ENCODE assay signal across 11 mouse cellular contexts in the genomic region with DNA sequence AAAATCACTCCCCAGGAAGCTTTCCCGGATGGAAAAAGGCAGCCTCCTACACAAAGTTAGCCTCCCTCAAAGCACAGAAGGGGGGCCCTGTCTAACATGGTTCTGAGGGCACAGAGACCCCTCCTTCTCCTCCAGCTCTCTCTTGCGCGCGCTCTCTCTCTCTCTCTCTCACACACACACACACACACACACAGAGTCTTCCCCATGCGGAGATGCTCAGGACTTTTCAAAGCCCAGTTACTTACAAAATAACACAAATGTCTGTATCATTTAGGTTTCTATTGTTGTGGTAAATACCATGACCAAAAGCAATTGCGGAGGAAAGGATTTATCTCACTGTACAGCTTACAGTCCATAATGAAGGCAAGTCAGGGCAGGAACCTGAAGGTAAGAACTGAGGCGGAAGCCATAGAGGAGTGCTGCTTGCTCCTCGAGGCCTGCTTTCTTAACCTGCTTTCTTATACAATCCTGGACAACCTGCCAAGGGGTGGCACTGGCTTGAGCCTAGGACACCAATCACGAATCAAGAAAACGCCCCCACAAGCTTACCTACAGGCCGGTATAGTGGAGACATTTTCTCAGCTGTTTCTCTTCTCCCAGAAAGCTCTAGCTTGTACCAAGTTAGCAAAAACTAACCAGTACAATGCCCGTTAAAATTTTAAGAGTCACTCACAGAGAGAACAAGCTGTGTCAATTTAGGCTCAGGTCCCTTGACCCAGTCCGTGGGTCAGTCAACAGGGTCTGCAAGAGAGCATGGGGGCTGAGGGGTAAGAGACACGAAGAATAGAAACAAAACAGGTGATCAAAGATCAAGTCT. TPM values are rescaled to one million over a fixed set of nuclear protein-coding genes. Genes with fewer than 3 reads are reported as not detected.
A peak's percentile ranks its signal among the peaks of the same experiment; 100 is the strongest.
DNase-seq lines count a peak whose midpoint lies in the region; ATAC-seq and TF ChIP-seq lines count a peak whose summit lies in the region.
"Had no signal": no experiment of that assay in that cellular context is flagged by ENCODE, and none has a peak within 500 bp of the region (broad histone marks: within the 10 kb centered on the region; RNA-seq: fewer than 3 reads in every experiment).

No protein-coding gene starts in this region.

- peak overlapping the region; percentile 63 for H3K27ac ChIP-seq in gastrocnemius, adult 2 months
- H3K27ac ChIP-seq in lung, postnatal 0 days (ENCODE audit: low read length), result peak overlapping the region; percentile 57; the same call in 1 of the 2 replicates
- H3K27ac ChIP-seq in hindbrain, embryonic 16.5 days (ENCODE audit: low read depth, low read length), result no peak overlapping the region
- H3K27ac ChIP-seq in neural tube, embryonic 15.5 days (replicated peaks), result no peak overlapping the region

- H3K9ac ChIP-seq in lung, postnatal 0 days (replicated peaks; ENCODE audit: low read depth), result no peak overlapping the region
- H3K9ac ChIP-seq in hindbrain, embryonic 16.5 days (ENCODE audit: low read depth, low read length), result no peak overlapping the region
- H3K9ac ChIP-seq in neural tube, embryonic 15.5 days (replicated peaks), result no peak overlapping the region

- H3K36me3 ChIP-seq in lung, postnatal 0 days (ENCODE audit: insufficient read depth, low read length), result no peaks in the 10 kb centered on the region
- H3K36me3 ChIP-seq in hindbrain, embryonic 16.5 days (ENCODE audit: control insufficient read depth, insufficient read depth, low read length), result no peaks in the 10 kb centered on the region
- H3K36me3 ChIP-seq in neural tube, embryonic 15.5 days, result no peaks in the 10 kb centered on the region

- intact Hi-C loops in gastrocnemius, adult 2 months (cut with DNase I), result no loop called here

- no peak for TF ChIP-seq EP300 in lung, postnatal 0 days (IDR thresholded peaks at IDR 0.05)

- no peaks in the 10 kb centered on the region for H3K4me1 ChIP-seq in lung, postnatal 0 days (ENCODE audit: insufficient read depth, low read depth, low read length)
- no peaks in the 10 kb centered on the region for H3K4me1 ChIP-seq in hindbrain, embryonic 16.5 days (ENCODE audit: control insufficient read depth, insufficient read depth, low read depth, low read length)
- H3K4me1 ChIP-seq in neural tube, embryonic 15.5 days, result peaks cover 6% of the 10 kb centered on the region

- DNase-seq in gastrocnemius, adult 2 months, result no peak
- no peak for DNase-seq in gastrocnemius, postnatal 25 days
- DNase-seq in lung, postnatal 0 days (ENCODE audit: low spot score), result no peak
- DNase-seq in lung, postnatal 4 days, result no peak
- DNase-seq in urinary bladder, postnatal 4 days (ENCODE audit: low spot score in 2 of 2), result no peak
- no peak for DNase-seq in frontal cortex, adult 2 months (ENCODE audit: extremely low spot score in 1 of 2, low spot score in 1 of 2)

- no peak; the same call in 1 of the 2 replicates for ATAC-seq in lung, postnatal 0 days
- peak; percentile 45; the same call in 1 of the 2 replicates for ATAC-seq in hindbrain, embryonic 16.5 days
- ATAC-seq in neural tube, embryonic 15.5 days (ENCODE audit: low FRiP score), result no peak

- no peak for TF ChIP-seq CTCF in gastrocnemius, adult 2 months (IDR thresholded peaks at IDR 0.05)
- TF ChIP-seq CTCF in lung, postnatal 0 days (IDR thresholded peaks at IDR 0.05), result no peak

- H3K9me3 ChIP-seq in lung, postnatal 0 days (ENCODE audit: low read length), result no peaks in the 10 kb centered on the region
- no peaks in the 10 kb centered on the region for H3K9me3 ChIP-seq in hindbrain, embryonic 16.5 days (ENCODE audit: control insufficient read depth, low read length)
- no peaks in the 10 kb centered on the region for H3K9me3 ChIP-seq in neural tube, embryonic 15.5 days (replicated peaks)

- WGBS in lung, postnatal 0 days, result 78% methylated on average over 14 of the region's 14 CpGs
- WGBS in hindbrain, embryonic 16.5 days, result 70% methylated on average over 14 of the region's 14 CpGs
- 82% methylated on average over 14 of the region's 14 CpGs for WGBS in neural tube, embryonic 15.5 days

- H3K27me3 ChIP-seq in lung, postnatal 0 days (replicated peaks; ENCODE audit: insufficient read depth, low read length), result no peaks in the 10 kb centered on the region
- no peaks in the 10 kb centered on the region for H3K27me3 ChIP-seq in hindbrain, embryonic 16.5 days (replicated peaks; ENCODE audit: control insufficient read depth, insufficient read depth, low read length)
- no peaks in the 10 kb centered on the region for H3K27me3 ChIP-seq in neural tube, embryonic 15.5 days (replicated peaks)

- H3K4me3 ChIP-seq in gastrocnemius, adult 2 months, result peak overlapping the region; percentile 57
- no peak overlapping the region for H3K4me3 ChIP-seq in lung, postnatal 0 days (ENCODE audit: low read depth, low read length)
- no peak overlapping the region for H3K4me3 ChIP-seq in hindbrain, embryonic 16.5 days (ENCODE audit: low read length)
- no peak overlapping the region for H3K4me3 ChIP-seq in neural tube, embryonic 15.5 days (replicated peaks)
- H3K4me3 ChIP-seq: layer of hippocampus, adult 2 months had no signal

- H3K4me2 ChIP-seq in lung, postnatal 0 days (replicated peaks; ENCODE audit: low read depth, low read length), result peak overlapping the region; percentile 36; the same call in 1 of the 2 replicates
- peak overlapping the region; percentile 32 for H3K4me2 ChIP-seq in hindbrain, embryonic 16.5 days (ENCODE audit: low read length)
- peak overlapping the region; percentile 27; the same call in 1 of the 2 replicates for H3K4me2 ChIP-seq in neural tube, embryonic 15.5 days

RNA-seq across cellular contexts. Expression of a gene that starts 41.5 kb away (rescaled TPM):
- under 1 TPM in 1 of 2 experiments, not detected in 1; 0.28 TPM for total RNA-seq in gastrocnemius, adult 2 months (2021)
- under 1 TPM in 1 of 2 experiments, not detected in 1; 0.35 TPM for total RNA-seq in gastrocnemius, postnatal 25 days (2021)
- not detected in 2 replicates for polyA plus RNA-seq in lung, postnatal 0 days (2015; fragmentation: Nextera tagmentation; extraction: Ambion mirVana)
- not detected in 2 replicates for polyA plus RNA-seq in hindbrain, embryonic 16.5 days (2015; fragmentation: Nextera tagmentation; extraction: Ambion mirVana)
- polyA plus RNA-seq in neural tube, embryonic 15.5 days (2015; fragmentation: Nextera tagmentation; extraction: Ambion mirVana), result not detected in 2 replicates
- not detected in 2 replicates for polyA plus RNA-seq in frontal cortex, adult 2 months (2012; rRNA removed)
- total RNA-seq: adrenal gland, postnatal 36 days; layer of hippocampus, adult 2 months had no signal
- polyA plus RNA-seq: neural tube, embryonic 14.5 days had no signal

RNA-seq across cellular contexts. Expression of a gene that starts 47.5 kb away (rescaled TPM):
- under 1 TPM; 0.43 to 0.59 TPM for total RNA-seq in gastrocnemius, adult 2 months (2021)
- total RNA-seq in gastrocnemius, postnatal 25 days (2021), result not detected
- 0.15 TPM in 1 of 2 replicates, not detected in the other for polyA plus RNA-seq in lung, postnatal 0 days (2015; fragmentation: Nextera tagmentation; extraction: Ambion mirVana)
- polyA plus RNA-seq in hindbrain, embryonic 16.5 days (2015; fragmentation: Nextera tagmentation; extraction: Ambion mirVana), result not detected in 2 replicates
- not detected in 2 replicates for polyA plus RNA-seq in neural tube, embryonic 15.5 days (2015; fragmentation: Nextera tagmentation; extraction: Ambion mirVana)
- not detected in 2 replicates for polyA plus RNA-seq in frontal cortex, adult 2 months (2012; rRNA removed)
- total RNA-seq: adrenal gland, postnatal 36 days; layer of hippocampus, adult 2 months had no signal
- polyA plus RNA-seq: neural tube, embryonic 14.5 days had no signal

RNA-seq across cellular contexts. Expression of a gene that starts 53.2 kb away (rescaled TPM):
- not detected for total RNA-seq in gastrocnemius, adult 2 months (2021)
- total RNA-seq in gastrocnemius, postnatal 25 days (2021), result not detected
- 0.13 TPM in 1 of 2 replicates, not detected in the other for polyA plus RNA-seq in lung, postnatal 0 days (2015; fragmentation: Nextera tagmentation; extraction: Ambion mirVana)
- polyA plus RNA-seq in hindbrain, embryonic 16.5 days (2015; fragmentation: Nextera tagmentation; extraction: Ambion mirVana), result not detected in 2 replicates
- polyA plus RNA-seq in neural tube, embryonic 15.5 days (2015; fragmentation: Nextera tagmentation; extraction: Ambion mirVana), result not detected in 2 replicates
- not detected in 2 replicates for polyA plus RNA-seq in frontal cortex, adult 2 months (2012; rRNA removed)
- total RNA-seq: adrenal gland, postnatal 36 days; layer of hippocampus, adult 2 months had no signal
- polyA plus RNA-seq: neural tube, embryonic 14.5 days had no signal

RNA-seq across cellular contexts. Expression of a gene that starts 59.2 kb away (rescaled TPM):
- total RNA-seq in gastrocnemius, adult 2 months (2021), result under 1 TPM in 1 of 2 experiments, not detected in 1; 0.28 TPM
- under 1 TPM in 1 of 2 experiments, not detected in 1; 0.26 TPM for total RNA-seq in gastrocnemius, postnatal 25 days (2021)
- not detected in 2 replicates for polyA plus RNA-seq in lung, postnatal 0 days (2015; fragmentation: Nextera tagmentation; extraction: Ambion mirVana)
- polyA plus RNA-seq in hindbrain, embryonic 16.5 days (2015; fragmentation: Nextera tagmentation; extraction: Ambion mirVana), result not detected in 2 replicates
- not detected in 2 replicates for polyA plus RNA-seq in neural tube, embryonic 15.5 days (2015; fragmentation: Nextera tagmentation; extraction: Ambion mirVana)
- polyA plus RNA-seq in frontal cortex, adult 2 months (2012; rRNA removed), result not detected in 2 replicates
- total RNA-seq: adrenal gland, postnatal 36 days; layer of hippocampus, adult 2 months had no signal
- polyA plus RNA-seq: neural tube, embryonic 14.5 days had no signal

Comparison
In these comparisons a context has a peak if more than half of its experiments do, and no peak if none do; other contexts are left out.
1. H3K27ac ChIP-seq: peak in gastrocnemius, adult 2 months (single experiment) and lung, postnatal 0 days (single experiment); none in hindbrain, embryonic 16.5 days (single experiment) and neural tube, embryonic 15.5 days (single experiment).
2. Peak in every context shown above with its lines, with median percentiles within 50 percentile points of each other: H3K4me2 ChIP-seq.